Mouse (Mus musculus) spleen, adult 18-20 months (tissue): Measurements from ENCODE around the gene Ofd1.

Experiments used
- DNase-seq, 2 experiments: peaks; one replicate each; pipeline ENCODE4 v3.0.0; 2022; ENCODE audit warnings: mixed read lengths in 2 of 2

Gene Ofd1

DNA sequence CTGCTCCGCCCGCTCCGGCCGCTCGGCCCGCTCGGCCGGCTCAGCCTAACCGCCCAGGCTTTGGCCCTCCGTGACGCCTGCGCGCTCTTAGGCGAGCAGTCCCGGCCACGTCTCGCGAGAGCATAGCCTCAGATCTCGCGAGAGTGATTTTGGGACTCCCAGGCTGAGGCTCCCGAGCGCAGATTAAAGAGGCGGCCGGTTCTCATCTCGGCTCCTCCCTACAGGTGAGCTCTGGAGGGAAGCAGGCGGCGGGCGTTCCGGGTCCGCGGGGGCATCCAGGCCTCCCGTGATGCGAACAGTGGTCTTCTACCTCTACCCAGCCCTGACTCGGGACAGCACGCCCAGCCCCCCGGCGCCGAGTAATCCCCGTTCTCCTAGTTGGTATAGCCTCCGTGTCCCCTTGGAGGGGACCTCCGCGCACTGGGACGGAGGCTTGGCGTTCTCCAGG is at the start of gene Ofd1:
TSS of gene Ofd1 (minus strand) at position 89 of the 448 bp plus-strand sequence.
- DNase-seq: peak; percentile 78 to 80

GRCm38 (mm10) chrX:166479365-166479983 is 39.0 kb upstream of the Ofd1 start, which contains the start of gene Rab9:
Gene Rab9 (minus strand): TSS chrX:166479867.
- peak; percentile 86 to 93 for DNase-seq

DNA sequence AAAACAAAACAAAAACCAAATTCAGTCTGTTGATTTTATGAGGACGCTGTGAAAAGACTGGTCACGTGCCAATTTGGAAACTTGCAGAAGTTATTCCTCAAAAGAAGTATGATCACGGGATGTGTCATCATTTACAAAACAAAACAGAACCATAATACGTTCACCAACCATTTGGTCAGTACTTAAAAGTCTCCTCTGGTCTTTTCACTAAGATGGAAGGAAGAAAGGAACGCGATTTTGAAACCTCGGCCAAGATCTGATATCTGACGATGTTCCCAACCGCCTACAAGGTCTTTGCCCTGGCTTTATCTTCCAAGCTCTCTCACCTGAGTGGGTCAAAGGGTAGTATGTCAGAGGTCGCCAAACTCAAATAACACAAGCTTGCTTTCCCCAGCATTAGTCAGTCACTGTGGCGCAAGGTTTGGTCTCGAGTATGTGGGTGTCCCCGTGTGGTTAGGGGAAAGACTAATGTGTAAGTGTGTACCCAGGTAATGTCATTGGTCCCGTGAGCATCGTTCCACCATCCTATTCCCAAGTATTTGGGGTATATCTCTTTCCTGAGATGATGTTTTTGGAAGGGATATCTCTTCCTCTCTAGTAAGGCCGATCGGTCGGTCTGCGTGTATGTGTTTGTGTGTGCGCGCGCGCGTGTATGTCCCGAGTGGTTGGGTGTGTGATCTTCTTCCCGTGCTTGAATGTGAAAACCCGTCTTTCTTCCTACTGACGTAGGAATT is 38.3 kb upstream of the Ofd1 start:
- no peak for DNase-seq

DNA sequence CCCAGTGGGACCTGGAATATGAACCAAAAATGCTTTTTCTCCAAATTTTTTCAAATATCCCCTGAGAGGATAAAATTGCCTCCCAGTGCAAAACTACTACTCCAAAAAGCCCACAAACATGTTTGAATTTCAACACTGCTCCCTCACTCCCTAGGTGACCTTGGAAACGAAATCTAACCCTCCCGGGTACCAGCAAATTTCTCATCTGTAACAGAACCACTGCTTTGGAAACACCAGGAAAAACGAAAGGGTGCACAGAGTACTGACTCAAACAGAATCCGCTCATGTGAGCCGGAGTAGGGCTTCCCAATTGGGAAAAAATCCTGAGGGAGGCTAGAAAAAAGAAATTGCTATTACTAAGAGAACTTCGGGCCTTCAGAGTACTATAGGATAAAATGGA is 36.9 kb upstream of the Ofd1 start:
- no peak for DNase-seq

DNA sequence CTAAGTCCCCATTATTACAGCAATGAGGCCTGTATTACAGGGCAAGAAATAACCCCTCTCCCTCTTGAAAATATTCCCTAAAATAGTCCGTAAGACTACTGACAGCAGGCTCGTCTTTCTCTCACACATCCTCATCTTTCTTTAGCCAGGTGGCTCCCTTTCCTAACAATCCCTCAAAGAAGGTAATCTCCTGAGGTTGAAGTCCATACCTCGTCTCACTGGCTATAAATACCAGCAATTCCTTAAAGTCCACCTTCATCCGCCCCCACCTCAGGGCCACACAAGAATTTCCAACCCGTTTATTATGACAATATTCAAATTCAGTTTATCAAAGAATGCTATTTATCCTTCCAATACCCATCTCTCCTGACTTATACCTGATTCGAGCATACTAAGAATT is 32.1 kb upstream of the Ofd1 start:
- DNase-seq: no peak

GRCm38 (mm10) chrX:166468321-166468720 is 27.8 kb upstream of the Ofd1 start:
- peak in 1 of 2 experiments; percentile 22 for DNase-seq

- DNase-seq: no peak
These were observed 15.0 kb upstream of the Ofd1 start for GRCm38 (mm10) chrX:166455525-166455924.

DNA sequence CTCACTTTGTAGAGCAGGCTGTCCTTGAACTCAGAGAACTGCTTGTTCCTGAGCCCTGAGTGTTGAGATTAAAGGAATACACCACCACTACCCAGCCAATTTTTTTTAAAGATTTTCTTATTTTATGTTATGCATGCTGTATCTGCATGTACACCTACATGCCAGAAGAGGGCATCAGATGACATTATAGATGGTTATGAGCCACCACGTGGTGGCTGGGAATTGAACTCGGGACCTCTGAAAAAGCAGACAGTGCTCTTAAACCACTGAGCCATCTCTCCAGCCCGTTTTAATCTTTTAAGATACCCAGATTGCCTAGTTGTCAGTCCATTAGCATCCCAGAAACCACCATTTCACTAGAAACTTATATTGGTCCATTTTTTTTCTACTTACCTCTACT is 13.8 kb upstream of the Ofd1 start:
- no peak for DNase-seq

- DNase-seq: no peak
These were observed 13.0 kb upstream of the Ofd1 start for GRCm38 (mm10) chrX:166453532-166453931.

- no peak for DNase-seq
These were observed 4.0 kb upstream of the Ofd1 start for GRCm38 (mm10) chrX:166444552-166444951.

GRCm38 (mm10) chrX:166440036-166440615 is 378 bp downstream of the Ofd1 start, which contains the start of gene Trappc2:
Gene Trappc2 (plus strand): TSS chrX:166440574.
- no peak for DNase-seq

- DNase-seq: no peak
These were observed 5.7 kb downstream of the Ofd1 start for GRCm38 (mm10) chrX:166434812-166435211.

DNA sequence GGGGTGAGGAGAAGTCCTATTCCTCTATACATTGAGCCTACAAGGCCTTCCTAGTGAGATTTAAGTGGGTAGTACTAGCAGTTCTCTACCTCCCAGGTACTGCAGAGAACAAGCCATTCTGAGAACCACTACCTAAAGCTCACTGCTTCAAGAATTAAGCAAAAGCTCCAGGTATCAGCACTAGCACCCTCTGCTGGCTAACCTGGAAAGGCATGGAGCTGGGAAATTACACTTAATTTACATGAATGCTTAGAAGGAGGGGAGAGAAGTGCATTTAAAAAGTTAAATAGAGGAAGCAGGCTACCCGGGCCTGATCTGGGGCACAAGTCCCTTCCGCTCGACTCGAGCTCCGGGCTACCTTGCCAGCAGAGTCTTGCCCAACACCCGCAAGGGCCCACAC is 24.3 kb downstream of the Ofd1 start:
- peak in 1 of 2 experiments; percentile 12 for DNase-seq

DNA sequence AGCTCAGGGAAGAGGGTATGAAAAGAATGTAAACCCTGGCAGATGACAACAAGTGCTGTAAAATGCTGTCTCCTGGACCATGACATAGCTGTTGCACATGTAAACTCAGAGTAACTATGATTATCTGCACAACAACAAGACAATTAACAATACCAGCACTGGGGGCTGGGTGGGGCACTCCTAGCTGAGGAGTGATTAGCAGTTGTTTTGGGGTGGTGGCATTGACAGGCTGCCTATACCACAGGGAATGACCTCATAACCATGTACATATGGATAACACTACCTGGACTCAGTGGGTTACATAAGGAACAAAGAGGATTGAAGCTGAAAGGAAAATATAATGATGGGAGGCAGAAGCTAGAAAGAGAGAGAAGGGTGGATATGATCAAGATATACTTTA is 32.6 kb downstream of the Ofd1 start:
- DNase-seq: no peak

GRCm38 (mm10) chrX:166393753-166394152 is 46.8 kb downstream of the Ofd1 start:
- DNase-seq: no peak

DNA sequence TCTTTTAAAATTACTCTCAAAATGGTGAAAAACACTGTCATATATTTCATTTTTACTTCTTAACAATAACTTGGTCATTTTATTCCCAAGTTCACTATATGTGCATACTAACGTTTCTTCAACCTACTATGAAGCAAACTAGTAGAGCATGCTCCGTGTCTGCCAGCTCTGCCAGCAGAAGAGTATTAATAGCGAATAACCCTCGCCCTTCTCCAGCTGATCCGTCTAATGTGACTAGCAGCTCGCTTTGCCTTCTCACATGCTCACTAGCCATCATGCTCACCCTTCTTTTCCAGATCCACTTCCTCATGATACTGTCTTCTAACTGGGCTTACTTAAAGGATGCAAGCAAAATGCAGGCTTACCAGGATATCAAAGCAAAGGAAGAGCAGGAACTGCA is 53.8 kb downstream of the Ofd1 start:
- no peak for DNase-seq

GRCm38 (mm10) chrX:166384935-166385334 is 55.6 kb downstream of the Ofd1 start:
- no peak for DNase-seq

GRCm38 (mm10) chrX:166383606-166384005 is 56.9 kb downstream of the Ofd1 start:
- no peak for DNase-seq

DNA sequence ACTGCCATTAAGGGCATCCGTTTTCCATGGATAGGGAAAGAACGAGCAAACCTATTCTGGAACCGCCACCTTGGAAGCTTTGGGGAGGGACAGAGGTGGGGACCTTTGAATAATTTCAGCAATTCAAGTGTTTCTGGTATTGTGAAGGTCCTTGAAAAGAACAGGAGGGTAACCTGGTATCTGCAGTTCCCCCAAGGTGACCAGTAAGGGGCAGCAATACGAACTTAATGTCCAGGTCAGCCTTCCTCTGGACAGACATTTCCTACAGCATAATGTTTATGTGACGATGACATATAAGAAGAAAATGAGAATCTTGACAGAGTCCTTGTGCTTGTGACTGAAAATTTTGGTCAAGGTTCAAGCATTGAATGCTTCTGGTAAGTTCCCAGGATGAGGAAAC is 61.9 kb downstream of the Ofd1 start:
- no peak for DNase-seq

DNA sequence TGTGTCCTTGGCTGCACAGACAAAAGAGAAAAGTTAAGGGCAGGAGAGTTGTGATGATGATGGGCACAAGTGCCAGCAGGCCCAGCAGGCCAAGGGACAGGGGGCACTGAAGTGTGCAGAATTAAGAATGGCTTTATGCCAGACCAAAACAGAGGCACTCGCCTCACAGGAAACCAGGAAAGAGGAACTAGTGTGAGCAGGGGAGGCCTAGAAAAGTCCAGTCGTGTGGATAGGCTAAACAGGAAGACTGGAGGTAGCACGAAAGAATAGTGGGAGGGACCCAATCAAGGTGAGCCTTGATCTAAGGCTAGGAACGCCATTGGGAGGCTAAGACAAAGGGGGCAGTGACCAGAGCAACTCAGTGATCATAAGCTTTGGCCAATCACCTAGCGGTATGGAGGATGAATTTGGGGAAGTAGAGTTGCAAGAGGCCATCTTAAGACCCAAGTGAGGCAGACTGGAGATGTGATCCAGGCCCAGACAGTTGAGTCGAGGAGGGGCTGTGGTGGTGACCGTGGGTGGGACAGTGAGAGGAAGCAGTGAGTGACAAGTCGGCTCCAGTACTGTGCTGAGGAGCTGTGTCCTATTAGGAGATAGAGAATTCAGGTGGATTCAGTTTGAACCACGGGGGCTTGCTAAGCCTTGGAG is 63.7 kb downstream of the Ofd1 start:
- no peak for DNase-seq

GRCm38 (mm10) chrX:166365458-166366213 is 74.9 kb downstream of the Ofd1 start:
- no peak for DNase-seq

DNA sequence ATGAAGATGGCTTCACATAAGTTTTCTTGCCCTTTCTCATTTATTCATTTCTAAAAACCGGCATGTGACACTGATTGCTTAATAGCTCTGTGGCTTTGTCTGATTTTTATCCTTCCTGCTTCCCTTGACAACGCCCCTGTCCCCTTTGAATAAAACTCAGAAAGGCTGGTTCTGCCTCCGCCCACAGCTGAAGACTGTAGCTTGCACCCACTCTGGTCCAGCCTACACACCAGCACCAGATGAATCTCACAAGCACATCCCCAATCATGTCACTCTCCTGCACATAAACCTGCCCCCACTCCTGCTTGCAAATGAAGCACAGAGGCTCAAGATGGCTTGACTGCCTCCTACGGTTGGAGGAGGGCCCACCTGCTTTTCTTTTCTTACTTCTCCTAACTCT is 80.0 kb downstream of the Ofd1 start:
- no peak for DNase-seq
